Mouse (Mus musculus): ENCODE measurements at regions not wholly inside any gene's neighbourhood (a gene's known extent, or its start where the extent isn't known, plus 50 kb on each side); places are given as distances from the start of the nearest gene placed in this dataset.

GRCm38 (mm10) chr3:128221625-128222024 lies 325.5 kb upstream of the Fam241a start:
- DNase-seq = no peak

GRCm38 (mm10) chr3:128220776-128221550 lies 324.8 kb upstream of the Fam241a start:
- no peak for DNase-seq

- DNase-seq = no peak
Measured at GRCm38 (mm10) chr3:128217765-128218415, 321.8 kb upstream of the Fam241a start.

- DNase-seq = peak; percentile 1
Measured at GRCm38 (mm10) chr3:128212256-128212655, 316.1 kb upstream of the Fam241a start.

GRCm38 (mm10) chr3:128210591-128210990 lies 314.5 kb upstream of the Fam241a start:
- DNase-seq = no peak

- no peak for DNase-seq
Measured at GRCm38 (mm10) chr3:128206948-128207347, 310.8 kb upstream of the Fam241a start.

- no peak for DNase-seq
Measured at GRCm38 (mm10) chr3:128206483-128206882, 310.4 kb upstream of the Fam241a start.

- no peak for DNase-seq
Measured at GRCm38 (mm10) chr3:128200574-128201235, 304.6 kb upstream of the Fam241a start.

- no peak for DNase-seq
Measured at GRCm38 (mm10) chr3:128199466-128199865, 303.3 kb upstream of the Fam241a start.

- no peak for DNase-seq
Measured at GRCm38 (mm10) chr3:128192046-128192800, 296.1 kb upstream of the Fam241a start.

GRCm38 (mm10) chr3:128187330-128188044 lies 291.4 kb upstream of the Fam241a start:
- no peak for DNase-seq

- no peak for DNase-seq
Measured at GRCm38 (mm10) chr3:128186278-128186677, 290.2 kb upstream of the Fam241a start.

- DNase-seq = no peak
Measured at GRCm38 (mm10) chr3:128181221-128181908, 285.2 kb upstream of the Fam241a start.

- no peak for DNase-seq
Measured at GRCm38 (mm10) chr3:128149216-128149615, 253.1 kb upstream of the Fam241a start.

- DNase-seq = no peak
Measured at GRCm38 (mm10) chr3:128145329-128145728, 249.2 kb upstream of the Fam241a start.

GRCm38 (mm10) chr3:128127836-128128235 lies 231.7 kb upstream of the Fam241a start:
- no peak for DNase-seq

GRCm38 (mm10) chr3:128126664-128127063 lies 230.5 kb upstream of the Fam241a start:
- DNase-seq = no peak

GRCm38 (mm10) chr3:128122111-128122510 lies 226.0 kb upstream of the Fam241a start:
- no peak for DNase-seq

GRCm38 (mm10) chr3:128120647-128121440 lies 224.7 kb upstream of the Fam241a start:
- DNase-seq = no peak

- no peak for DNase-seq
Measured at GRCm38 (mm10) chr3:128113209-128113608, 217.1 kb upstream of the Fam241a start.

- DNase-seq = no peak
Measured at GRCm38 (mm10) chr3:128110406-128110805, 214.3 kb upstream of the Fam241a start.

Measured in cerebellum, adult 9-10 months (tissue).